Mouse (Mus musculus): ENCODE data around the gene Ubald2. TPM values are rescaled to one million over a fixed set of nuclear protein-coding genes. Genes with fewer than 3 reads are reported as not detected.

Gene Ubald2
- polyA plus RNA-seq, 1 experiment from 2014 or later, result 51.2 TPM

Other genes starting within 250 kb of the Ubald2 start
- gene Ten1, start 235.2 kb upstream of the Ubald2 start, polyA plus RNA-seq (2015; fragmentation: Nextera tagmentation; extraction: Ambion mirVana), result 85.0 and 85.9 TPM in 2 replicates
- gene Acox1, start 235.0 kb upstream of the Ubald2 start, polyA plus RNA-seq (2015; fragmentation: Nextera tagmentation; extraction: Ambion mirVana), result 46.1 and 48.8 TPM in 2 replicates
- 3.5 and 4.1 TPM in 2 replicates for gene Evpl, start 196.0 kb upstream of the Ubald2 start, polyA plus RNA-seq (2015; fragmentation: Nextera tagmentation; extraction: Ambion mirVana)
- 95.9 and 96.7 TPM in 2 replicates for gene Srp68, start 159.9 kb upstream of the Ubald2 start, polyA plus RNA-seq (2015; fragmentation: Nextera tagmentation; extraction: Ambion mirVana)
- gene Galr2, start 153.2 kb upstream of the Ubald2 start, polyA plus RNA-seq (2015; fragmentation: Nextera tagmentation; extraction: Ambion mirVana), result 0.14 and 0.19 TPM in 2 replicates
- 71.5 and 72.5 TPM in 2 replicates for gene Exoc7, start 126.9 kb upstream of the Ubald2 start, polyA plus RNA-seq (2015; fragmentation: Nextera tagmentation; extraction: Ambion mirVana)
- 2.7 and 3.5 TPM in 2 replicates for gene Foxj1, start 98.7 kb upstream of the Ubald2 start, polyA plus RNA-seq (2015; fragmentation: Nextera tagmentation; extraction: Ambion mirVana)
- 6.1 and 6.8 TPM in 2 replicates for gene Rnf157, start 21.1 kb upstream of the Ubald2 start, polyA plus RNA-seq (2015; fragmentation: Nextera tagmentation; extraction: Ambion mirVana)
- 0.15 and 0.32 TPM in 2 replicates for gene Qrich2, start 32.1 kb downstream of the Ubald2 start, polyA plus RNA-seq (2015; fragmentation: Nextera tagmentation; extraction: Ambion mirVana)
- gene Prpsap1, start 60.1 kb downstream of the Ubald2 start, polyA plus RNA-seq (2015; fragmentation: Nextera tagmentation; extraction: Ambion mirVana), result 217 and 226 TPM in 2 replicates
- 5.8 and 5.9 TPM in 2 replicates for gene Sphk1, start 96.8 kb downstream of the Ubald2 start, polyA plus RNA-seq (2015; fragmentation: Nextera tagmentation; extraction: Ambion mirVana)
- gene Ube2o, start 147.4 kb downstream of the Ubald2 start, polyA plus RNA-seq (2015; fragmentation: Nextera tagmentation; extraction: Ambion mirVana), result 5.8 and 6.4 TPM in 2 replicates
- not detected in 2 replicates for gene Aanat, start 152.3 kb downstream of the Ubald2 start, polyA plus RNA-seq (2015; fragmentation: Nextera tagmentation; extraction: Ambion mirVana)
- gene Rhbdf2, start 192.9 kb downstream of the Ubald2 start, polyA plus RNA-seq (2015; fragmentation: Nextera tagmentation; extraction: Ambion mirVana), result 11.4 and 12.8 TPM in 2 replicates
- 1.3 and 1.5 TPM in 2 replicates for gene Prcd, start 219.4 kb downstream of the Ubald2 start, polyA plus RNA-seq (2015; fragmentation: Nextera tagmentation; extraction: Ambion mirVana)
- 17.0 and 17.5 TPM in 2 replicates for gene Cygb, start 220.2 kb downstream of the Ubald2 start, polyA plus RNA-seq (2015; fragmentation: Nextera tagmentation; extraction: Ambion mirVana)